Mouse (Mus musculus) C2C12 (cell line): Measurements from ENCODE around the gene Nt5c3. TPM values are rescaled to one million over a fixed set of nuclear protein-coding genes. Genes with fewer than 3 reads are reported as not detected.
"Not testable (repeated sequence)": the region's sequence is repeated elsewhere in the genome, so short reads cannot be mapped to it uniquely, and the experiment has no call there.

ENCODE experiments used
- H3K27me3 ChIP-seq: one replicate; pipeline ENCODE4 v1.6.1; 2011; ENCODE audit not compliant: control insufficient read depth, insufficient read depth, insufficient read length
- H3K36me3 ChIP-seq: one replicate; pipeline ENCODE4 v1.6.1; 2011; ENCODE audit not compliant: control insufficient read depth, insufficient read depth
- H3K4me3 ChIP-seq: one replicate; pipeline ENCODE4 v1.5.1; 2011; ENCODE audit warnings: mild to moderate bottlenecking, control low read depth; ENCODE audit not compliant: poor library complexity, insufficient read depth, severe bottlenecking
- H3K79me2 ChIP-seq: one replicate; pipeline ENCODE4 v1.6.1; 2011; ENCODE audit not compliant: control insufficient read depth, insufficient read depth
- H3K79me3 ChIP-seq: one replicate; pipeline ENCODE4 v1.6.1; 2011; ENCODE audit warnings: low read depth, control low read depth
- H3ac ChIP-seq: one replicate; pipeline ENCODE3; 2011; ENCODE audit warnings: low read depth; ENCODE audit not compliant: control insufficient read depth, insufficient read length
- CEBPB ChIP-seq: IDR thresholded peaks from one replicate; pipeline ENCODE4 v1.6.1; 2011; ENCODE audit warnings: low read depth, mild to moderate bottlenecking, control low read depth, moderate library complexity
- CTCF ChIP-seq: IDR thresholded peaks from one replicate; pipeline ENCODE4 v1.5.1; 2011; ENCODE audit not compliant: control insufficient read depth, insufficient read depth, insufficient read length
- FOSL1 ChIP-seq: IDR thresholded peaks from one replicate; pipeline ENCODE4 v1.8.0; 2011; ENCODE audit warnings: mild to moderate bottlenecking, low read length; ENCODE audit not compliant: poor library complexity, insufficient read depth, severe bottlenecking
- MAX ChIP-seq: IDR thresholded peaks from one replicate; pipeline ENCODE4 v1.6.1; 2011; ENCODE audit warnings: mild to moderate bottlenecking, control low read depth
- MYOD1 ChIP-seq: IDR thresholded peaks from one replicate; pipeline ENCODE4 v1.6.1; 2011; ENCODE audit warnings: low read depth; ENCODE audit not compliant: control insufficient read depth, insufficient read length
- MYOG ChIP-seq: IDR thresholded peaks from one replicate; pipeline ENCODE4 v1.6.1; 2011; ENCODE audit not compliant: control insufficient read depth, insufficient read length; ENCODE audit errors: extremely low read depth
- USF1 ChIP-seq: IDR thresholded peaks from one replicate; pipeline ENCODE4 v1.6.1; 2011; ENCODE audit warnings: low read depth, mild to moderate bottlenecking, control low read depth, moderate library complexity
- polyA plus RNA-seq: library from polyadenylated mRNA; unstranded; fragments of >200 nt; fragmentation: generic; extraction: Trizol; gene quantifications from one replicate; pipeline ENCODE4 v1.2.1, GENCODE M21; 2012; ENCODE audit warnings: missing spikeins

Nt5c3 gene
- polyA plus RNA-seq, 1 experiment = 11.8 TPM

- Histone ChIP-seq H3K27me3 (no peaks in the 10 kb centered on the region), H3K4me3 (no peak overlapping the region), H3K79me3 (no peaks in the 10 kb centered on the region), H3K36me3 (peaks cover 37% of the 10 kb centered on the region), H3ac (no peak overlapping the region), H3K79me2 (peaks cover under 1% of the 10 kb centered on the region)
- TF ChIP-seq USF1 (no peak), MYOD1 (no peak), CTCF (no peak), MAX (no peak), CEBPB (no peak), MYOG (no peak), FOSL1 (no peak)
These were observed 35.2 kb downstream of the Nt5c3 start for GRCm38 (mm10) chr6:56888561-56888960.

DNA sequence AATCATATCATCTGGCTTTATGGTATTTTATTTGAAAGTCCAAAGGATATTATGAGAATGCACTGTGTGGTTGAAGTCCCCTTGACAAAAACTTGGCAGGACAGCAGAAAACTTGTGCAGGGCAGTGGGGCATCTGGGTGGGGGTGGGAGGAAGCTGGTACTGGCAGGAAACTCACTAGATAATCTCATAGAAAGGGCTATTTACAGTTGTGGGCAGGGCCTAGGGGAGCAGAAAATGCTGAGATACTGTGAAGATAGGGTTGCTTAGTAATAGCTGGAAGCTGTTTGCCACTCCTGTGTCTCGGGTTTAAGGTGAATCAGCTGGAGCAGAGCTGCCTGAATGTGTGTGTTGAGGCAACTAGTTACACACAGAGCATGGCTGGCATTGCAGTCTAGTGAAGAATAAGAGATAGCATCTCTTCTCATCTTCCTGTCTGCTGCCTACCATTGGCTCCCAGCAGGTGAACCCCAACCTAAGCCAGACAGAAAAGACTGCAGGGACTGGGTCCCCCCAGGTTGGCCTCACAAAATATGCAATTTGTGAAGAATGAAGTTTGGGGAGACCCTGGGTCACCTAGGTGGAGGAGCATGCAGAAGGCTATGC is 44.3 kb downstream of the Nt5c3 start:
- Histone ChIP-seq H3K79me2 (no peaks in the 10 kb centered on the region), H3K79me3 (no peaks in the 10 kb centered on the region), H3K4me3 (no peak overlapping the region), H3K36me3 (peaks cover 49% of the 10 kb centered on the region), H3K27me3 (no peaks in the 10 kb centered on the region), H3ac (no peak overlapping the region)
- TF ChIP-seq CTCF (no peak), MYOG (no peak), USF1 (no peak), FOSL1 (no peak), MAX (no peak), MYOD1 (no peak), CEBPB (no peak)

DNA sequence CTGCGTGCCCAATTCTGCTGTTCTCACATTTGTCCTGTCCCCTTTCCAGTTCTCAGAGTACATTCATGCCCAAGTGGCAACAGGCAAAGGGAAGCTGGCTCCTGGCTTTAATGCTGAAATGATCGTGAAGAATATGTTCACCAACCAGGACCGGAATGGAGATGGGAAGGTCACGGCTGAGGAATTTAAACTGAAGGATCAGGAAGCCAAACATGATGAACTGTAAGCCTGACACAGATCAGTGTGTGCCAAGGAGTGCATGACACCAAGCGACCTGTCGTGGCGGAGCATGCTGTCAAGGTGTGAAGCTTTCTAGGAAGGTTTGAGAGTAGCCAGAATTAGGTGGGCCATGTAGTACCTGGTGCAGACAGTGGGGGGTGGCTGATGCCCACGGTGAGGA is 45.7 kb downstream of the Nt5c3 start:
- TF ChIP-seq FOSL1 = no peak
- no peak for TF ChIP-seq CEBPB
- TF ChIP-seq USF1 = no peak
- TF ChIP-seq MYOG = no peak
- TF ChIP-seq CTCF = no peak
- TF ChIP-seq MYOD1 = no peak
- TF ChIP-seq MAX = no peak
- no peaks in the 10 kb centered on the region for H3K79me3 ChIP-seq
- H3K79me2 ChIP-seq = no peaks in the 10 kb centered on the region
- H3ac ChIP-seq = no peak overlapping the region
- peaks cover 44% of the 10 kb centered on the region for H3K36me3 ChIP-seq
- H3K27me3 ChIP-seq = no peaks in the 10 kb centered on the region
- no peak overlapping the region for H3K4me3 ChIP-seq

- H3K4me3 ChIP-seq = no peak overlapping the region
- no peaks in the 10 kb centered on the region for H3K79me2 ChIP-seq
- peaks cover 39% of the 10 kb centered on the region for H3K36me3 ChIP-seq
- no peak overlapping the region for H3ac ChIP-seq
- no peaks in the 10 kb centered on the region for H3K27me3 ChIP-seq
- TF ChIP-seq FOSL1 (no peak), MYOD1 (no peak), MAX (no peak), USF1 (no peak), CTCF (no peak), MYOG (no peak), CEBPB (no peak)
- H3K79me3 ChIP-seq = no peaks in the 10 kb centered on the region
These were observed 46.9 kb downstream of the Nt5c3 start for GRCm38 (mm10) chr6:56876870-56877269.

GRCm38 (mm10) chr6:56870027-56870426 is 53.7 kb downstream of the Nt5c3 start:
- TF ChIP-seq CTCF (no peak), MAX (no peak), USF1 (no peak), MYOD1 (no peak), CEBPB (no peak), MYOG (no peak), FOSL1 (no peak)
- Histone ChIP-seq H3K27me3 (no peaks in the 10 kb centered on the region), H3K79me2 (no peaks in the 10 kb centered on the region), H3K79me3 (no peaks in the 10 kb centered on the region), H3K36me3 (peaks cover 9% of the 10 kb centered on the region), H3ac (no peak overlapping the region), H3K4me3 (no peak overlapping the region)

- no peak overlapping the region for H3K4me3 ChIP-seq
- TF ChIP-seq USF1 = no peak
- no peak for TF ChIP-seq MYOG
- no peak for TF ChIP-seq MAX
- no peak for TF ChIP-seq CTCF
- no peak overlapping the region for H3ac ChIP-seq
- no peaks in the 10 kb centered on the region for H3K27me3 ChIP-seq
- H3K79me2 ChIP-seq = no peaks in the 10 kb centered on the region
- peaks cover 10% of the 10 kb centered on the region for H3K36me3 ChIP-seq
- H3K79me3 ChIP-seq = no peaks in the 10 kb centered on the region
These were observed 55.2 kb downstream of the Nt5c3 start for GRCm38 (mm10) chr6:56868565-56868964.

DNA sequence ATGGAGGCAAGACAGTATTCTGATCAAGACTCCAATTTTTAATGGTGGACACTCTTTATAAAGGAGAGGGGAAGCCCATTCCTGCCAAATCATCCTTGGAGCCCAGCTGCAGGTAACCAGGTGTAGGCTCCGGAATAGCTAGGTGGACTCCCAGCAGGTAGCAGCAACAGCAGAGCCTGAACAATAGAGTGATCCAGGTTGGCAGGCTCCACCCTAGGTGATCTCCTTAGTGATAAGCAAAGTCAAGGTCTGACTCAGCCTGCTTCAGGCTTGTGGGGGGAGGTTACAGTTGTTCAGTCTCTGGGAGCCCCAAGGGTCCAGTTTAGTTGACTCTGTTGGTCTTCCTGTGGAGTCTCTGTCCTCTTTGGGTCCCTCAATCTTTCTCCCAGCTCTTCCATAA is 56.8 kb downstream of the Nt5c3 start:
- not testable (repeated sequence) for H3K4me3 ChIP-seq, H3K79me2 ChIP-seq, H3ac ChIP-seq, H3K27me3 ChIP-seq, H3K79me3 ChIP-seq
- peaks cover 20% of the 10 kb centered on the region for H3K36me3 ChIP-seq
